Mouse (Mus musculus): Measurements from ENCODE around the gene Plppr1. TPM values are rescaled to one million over a fixed set of nuclear protein-coding genes. Genes with fewer than 3 reads are reported as not detected.
"Not testable (repeated sequence)": the region's sequence is repeated elsewhere in the genome, so short reads cannot be mapped to it uniquely, and the experiment has no call there.

The Plppr1 gene
- total RNA-seq, 2 experiments from 2014 or later = not detected

DNA sequence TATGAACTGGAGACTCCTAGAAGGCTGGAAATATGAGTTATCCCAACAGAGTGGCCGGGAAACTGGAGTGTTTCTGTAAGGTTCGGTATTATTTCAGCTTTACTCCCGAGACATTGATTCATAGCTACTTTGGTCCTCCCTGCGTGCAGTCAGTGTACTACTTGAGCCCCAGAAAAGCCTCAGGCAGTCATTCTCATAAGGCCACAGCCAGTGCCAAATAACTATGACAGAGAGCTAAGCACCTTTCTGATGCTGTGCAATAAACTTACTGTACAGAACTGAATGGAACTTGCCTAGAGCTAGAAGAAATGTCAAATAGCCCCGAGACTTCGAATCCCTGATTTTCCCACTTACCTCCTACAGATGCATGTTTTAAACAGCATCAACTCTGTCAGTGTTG lies 164.4 kb downstream of the Plppr1 start:
- intact Hi-C loops (cut with DNase I) = no loop called here
- DNase-seq = no peak

DNA sequence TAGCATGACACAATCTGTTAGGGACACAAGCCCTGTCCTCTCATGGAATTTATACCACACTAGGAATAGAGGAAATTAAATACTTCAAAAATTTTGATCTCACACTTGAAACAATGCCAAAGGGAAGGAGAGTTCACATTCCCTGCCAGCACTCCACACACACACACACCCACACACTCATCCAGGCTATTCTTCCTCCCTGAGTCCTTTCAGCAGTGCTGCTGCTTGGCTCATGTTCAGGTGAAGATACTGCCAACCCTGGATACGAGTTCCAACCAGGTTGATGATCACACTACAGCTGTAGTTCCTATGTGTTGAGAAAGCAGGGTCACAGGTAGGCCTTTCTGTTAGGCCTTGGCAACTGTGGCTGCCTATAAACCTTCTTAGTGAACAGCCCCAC lies 165.9 kb downstream of the Plppr1 start:
- DNase-seq = no peak
- intact Hi-C loops (cut with DNase I) = no loop called here

DNA sequence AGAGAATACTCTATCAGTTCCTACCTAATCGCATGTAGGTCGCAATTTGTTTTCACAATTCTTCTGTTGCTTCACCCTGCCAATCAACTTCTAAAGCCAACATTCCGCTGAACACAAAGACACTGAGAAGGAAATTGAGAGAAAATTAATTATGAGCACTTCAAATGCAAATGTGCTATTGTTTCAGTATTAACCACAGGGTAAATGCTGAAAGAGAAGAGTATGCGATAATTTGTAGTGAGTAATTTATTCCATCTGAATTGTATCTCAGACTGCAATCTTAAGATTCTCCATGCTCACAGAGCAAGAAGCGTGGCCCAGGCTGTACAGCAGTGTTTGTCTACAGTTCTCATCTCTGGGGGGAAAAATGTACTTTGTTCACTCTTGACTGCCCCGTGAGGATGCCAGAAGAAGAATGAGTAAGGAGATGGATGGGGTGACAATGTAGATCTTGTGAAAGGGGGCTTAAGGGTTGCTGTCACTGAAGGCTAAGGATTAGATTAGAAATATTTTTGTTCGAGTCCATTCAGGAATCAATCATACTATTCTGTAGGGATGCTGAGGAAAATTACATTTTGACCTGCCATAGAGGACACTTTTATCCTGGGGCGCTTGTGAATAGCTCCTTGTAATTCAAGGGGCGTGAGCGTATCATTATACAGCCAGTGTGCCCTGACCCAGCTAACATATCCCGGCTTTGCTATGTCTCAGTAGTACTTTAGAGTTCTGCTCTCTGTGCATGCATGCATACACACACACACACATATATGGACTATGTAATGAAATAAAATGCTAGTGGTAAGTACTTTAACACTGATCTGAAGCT lies 173.3 kb downstream of the Plppr1 start:
- DNase-seq = no peak
- intact Hi-C loops (cut with DNase I) = no loop called here

DNA sequence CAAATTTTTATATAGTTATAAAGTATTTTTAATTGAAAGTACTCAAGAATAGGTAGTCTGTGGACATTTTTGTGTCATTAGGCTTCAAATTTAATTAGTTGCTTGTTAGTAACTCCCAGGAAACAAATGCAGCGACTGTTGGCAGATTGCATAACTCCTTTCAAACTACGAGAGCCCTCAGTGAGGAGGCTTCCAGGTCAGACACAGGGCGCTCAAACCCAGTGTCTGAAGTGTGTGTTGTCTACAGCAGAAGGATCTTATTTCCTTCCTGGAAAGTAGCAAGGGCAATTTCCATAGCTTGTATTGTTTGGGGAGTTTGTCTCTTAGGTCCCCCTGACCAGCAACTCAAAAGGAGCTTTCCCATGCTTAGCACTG lies 173.9 kb downstream of the Plppr1 start:
- no peak for DNase-seq
- intact Hi-C loops (cut with DNase I) = no loop called here

DNA sequence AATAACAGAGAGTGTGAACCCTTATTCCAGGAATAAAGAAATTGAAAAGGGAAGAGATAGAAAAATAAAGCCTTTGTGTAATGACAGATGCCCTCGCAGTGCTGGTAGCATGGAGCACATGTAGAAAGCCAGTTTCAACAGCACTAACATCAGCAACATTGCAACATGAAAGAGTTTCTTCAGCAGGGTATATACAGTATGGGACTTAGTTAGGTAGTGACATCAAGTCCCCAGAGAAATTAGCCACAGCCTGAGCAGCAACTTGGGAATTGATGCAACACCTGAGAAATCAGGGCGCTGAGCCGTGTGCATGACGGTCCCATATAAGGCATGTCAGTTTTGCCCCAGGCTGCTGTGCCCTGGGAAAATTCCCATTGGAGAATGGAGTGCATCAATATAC lies 179.0 kb downstream of the Plppr1 start:
- intact Hi-C loops (cut with DNase I) = no loop called here
- no peak for DNase-seq

DNA sequence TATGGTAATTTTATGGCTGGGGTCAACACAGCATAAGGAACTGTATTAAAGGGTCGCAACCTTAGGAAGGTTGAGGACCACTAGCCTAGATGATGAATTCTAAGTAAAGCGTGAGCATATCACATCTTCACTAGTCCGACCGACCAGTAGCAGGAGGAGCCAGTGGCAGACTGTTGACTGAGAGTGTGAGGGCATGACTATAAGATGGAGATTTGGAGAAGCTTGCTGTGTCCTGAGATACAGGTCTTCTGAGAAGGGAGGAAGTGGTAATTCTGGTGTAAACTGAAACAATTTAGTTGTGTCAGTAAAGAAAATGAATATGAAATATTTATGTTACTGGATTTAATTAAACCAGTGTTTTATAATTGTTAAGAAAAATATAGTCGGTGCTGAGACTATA lies 180.4 kb downstream of the Plppr1 start:
- DNase-seq = no peak
- intact Hi-C loops (cut with DNase I) = no loop called here

DNA sequence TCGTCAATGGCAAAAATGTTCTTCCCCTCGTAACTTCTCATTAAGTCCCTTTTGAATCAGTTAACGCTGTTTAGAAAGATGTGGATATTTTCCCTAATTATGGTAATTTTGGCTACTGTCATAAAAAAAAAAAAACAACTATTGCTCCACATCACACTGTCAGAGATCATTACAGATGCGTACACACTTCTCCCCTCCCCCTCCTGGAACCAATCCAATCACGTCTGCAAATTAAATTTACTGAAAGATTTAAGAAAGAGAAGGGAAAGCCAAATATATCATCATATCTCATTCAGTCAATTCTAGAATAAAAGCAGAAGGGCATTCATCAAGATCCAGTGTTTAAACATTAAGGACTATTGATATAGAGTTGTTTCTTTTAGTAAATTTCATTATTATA lies 185.7 kb downstream of the Plppr1 start:
- DNase-seq = no peak
- intact Hi-C loops (cut with DNase I) = no loop called here

DNA sequence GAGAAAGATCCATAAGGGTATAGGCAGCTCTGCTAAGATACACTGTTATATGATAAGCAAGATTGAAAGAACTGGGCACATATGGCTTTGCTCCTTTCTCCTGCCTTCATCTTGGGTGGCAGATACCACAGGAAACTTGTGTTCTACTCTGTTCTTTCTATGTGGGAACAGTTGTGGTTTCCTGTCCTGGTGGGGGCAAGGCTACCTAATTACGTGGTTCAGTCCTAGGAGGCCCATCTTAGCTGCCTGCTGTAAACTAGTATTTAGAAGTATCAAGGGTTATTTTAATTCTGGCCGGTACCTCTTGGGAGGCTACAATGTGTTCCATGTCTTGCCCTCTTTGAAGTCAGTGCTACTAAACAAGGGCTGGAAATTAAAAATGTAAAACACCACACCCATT lies 186.2 kb downstream of the Plppr1 start:
- intact Hi-C loops (cut with DNase I) = no loop called here
- no peak for DNase-seq

DNA sequence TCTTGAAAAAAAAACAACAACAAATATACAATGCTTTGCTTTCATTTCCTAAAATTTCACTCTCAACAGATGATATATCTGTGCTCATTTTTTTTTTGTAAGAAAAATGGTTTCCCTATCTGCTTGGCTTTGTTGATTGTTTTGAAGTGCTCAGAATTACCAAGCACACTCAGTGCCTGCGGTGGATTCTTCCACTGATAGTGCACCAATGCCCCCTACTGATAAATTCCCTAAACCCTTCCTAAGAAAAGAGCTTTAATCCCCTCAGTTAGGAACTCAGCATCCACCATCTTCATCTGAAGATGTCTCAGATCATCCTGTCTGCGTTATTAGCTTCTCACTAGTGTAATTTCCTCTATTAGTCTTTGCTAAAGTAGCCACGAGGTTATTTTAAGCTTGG lies 192.2 kb downstream of the Plppr1 start:
- DNase-seq = no peak
- intact Hi-C loops (cut with DNase I) = loop anchor here (2.0 to 5.0 kb wide), 2 partner anchors 472 to 559 kb away; no protein-coding TSS in a partner anchor

DNA sequence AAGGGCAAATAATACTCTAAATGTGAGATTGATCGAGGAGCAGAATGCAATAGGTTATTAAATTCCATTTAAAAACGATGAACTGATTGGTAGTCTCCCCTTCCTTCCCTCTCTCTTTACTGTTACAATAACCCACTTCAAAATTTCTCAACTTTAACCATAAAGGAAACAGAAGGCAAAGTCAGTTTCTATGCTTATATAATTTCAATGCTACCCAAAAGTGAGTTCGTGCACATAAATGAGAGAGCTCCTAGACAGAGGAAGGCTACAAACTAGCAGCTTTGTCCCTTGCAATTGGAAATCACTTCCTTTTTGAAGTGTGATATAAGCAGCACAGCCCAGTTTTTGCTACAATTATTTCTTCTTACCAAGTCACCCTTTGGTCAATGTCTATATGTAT lies 193.1 kb downstream of the Plppr1 start:
- intact Hi-C loops (cut with DNase I) = loop anchor here (5.0 kb wide), 1 partner anchor 560 kb away; no protein-coding TSS in a partner anchor
- no peak for DNase-seq

DNA sequence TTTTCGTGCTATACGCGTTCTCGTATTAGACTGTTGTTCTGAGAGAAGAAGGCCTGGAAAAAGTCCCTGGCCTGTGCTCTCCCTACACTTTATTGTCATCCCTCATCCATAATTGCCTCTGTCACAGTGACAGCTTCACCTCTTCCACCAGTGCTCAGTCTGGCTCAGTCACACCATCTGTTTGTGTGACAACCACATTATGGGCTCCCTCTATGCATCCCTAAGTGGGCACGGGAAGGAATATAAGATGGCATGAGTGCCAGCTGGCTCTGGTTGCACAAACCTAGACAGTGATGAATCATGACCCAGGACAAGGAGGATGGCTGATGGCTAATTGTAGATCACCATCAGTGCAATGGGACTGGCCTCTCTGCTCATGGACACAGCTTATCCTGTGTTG lies 219.4 kb downstream of the Plppr1 start:
- no peak for DNase-seq

DNA sequence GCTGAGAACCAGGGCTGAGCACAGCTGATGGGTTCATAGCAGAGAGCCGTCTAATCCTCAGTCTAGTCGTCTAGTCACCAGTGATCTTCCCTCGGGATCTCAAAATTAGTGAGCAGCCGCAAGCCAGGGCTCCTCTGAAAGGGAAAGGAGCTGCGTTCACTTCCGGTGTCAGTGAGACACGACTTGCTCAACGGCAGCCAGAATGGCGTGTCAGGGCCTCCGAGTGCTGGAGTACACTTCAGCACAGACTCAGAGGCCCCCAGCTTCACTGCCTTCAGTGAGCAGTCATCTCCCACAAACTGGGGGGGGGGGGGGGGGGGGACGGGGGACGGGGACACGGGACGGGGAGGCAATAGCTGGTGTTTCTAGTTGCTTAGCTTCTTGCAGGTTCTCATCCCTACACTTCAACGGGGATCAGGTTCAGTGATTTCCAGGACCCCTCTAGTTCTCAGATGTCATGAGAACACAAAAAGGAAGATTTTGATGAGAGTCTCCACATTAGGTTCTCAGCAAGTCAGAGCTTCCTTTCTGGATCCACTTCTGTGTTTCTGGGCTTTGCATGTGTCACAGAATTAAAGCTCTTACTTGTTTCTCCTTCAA lies 225.7 kb downstream of the Plppr1 start:
- intact Hi-C loops (cut with DNase I) = no loop called here
- DNase-seq = no peak

More for the DNA sequence above, 219.4 kb downstream of the Plppr1 start:
- intact Hi-C loops (cut with DNase I) = no loop called here

DNA sequence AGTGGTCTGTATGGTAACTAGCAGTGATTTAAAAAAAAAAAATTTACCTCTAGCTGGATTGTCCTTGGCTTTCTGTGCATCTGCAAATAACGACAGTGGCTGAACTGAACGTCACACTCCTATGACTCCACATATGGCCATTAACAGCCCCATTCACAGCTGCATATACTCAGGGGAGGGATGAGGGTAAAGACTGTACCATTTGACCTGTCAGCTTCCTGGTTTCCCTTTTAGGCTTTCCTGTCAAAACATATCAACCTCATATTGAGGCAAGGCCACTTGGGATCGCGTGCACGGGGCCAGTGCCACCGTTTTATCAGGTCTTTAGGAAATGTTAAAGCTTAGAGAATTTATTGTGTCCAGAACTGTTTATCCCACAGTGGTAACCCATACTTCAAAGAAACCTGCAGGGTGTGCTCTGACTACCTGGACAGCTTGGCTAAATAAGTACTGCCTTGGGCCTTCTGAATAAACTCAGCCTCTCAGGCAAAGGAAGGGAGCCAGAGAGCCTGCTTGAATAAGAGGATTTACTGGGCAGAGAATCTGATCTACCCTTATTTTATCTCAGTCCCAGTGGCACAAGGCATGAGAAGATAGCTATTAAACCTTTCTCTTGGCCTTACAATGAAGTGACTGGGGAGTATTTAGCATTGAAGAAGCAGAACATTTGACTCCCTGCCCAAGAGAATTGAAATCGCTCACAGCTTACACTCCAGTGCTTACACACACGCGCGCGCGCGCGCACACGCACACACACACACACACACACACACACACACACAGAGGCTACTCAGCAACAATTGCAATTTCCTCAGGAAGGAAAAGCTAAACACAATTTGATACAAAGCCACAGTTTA lies 226.5 kb downstream of the Plppr1 start:
- intact Hi-C loops (cut with DNase I) = no loop called here

DNA sequence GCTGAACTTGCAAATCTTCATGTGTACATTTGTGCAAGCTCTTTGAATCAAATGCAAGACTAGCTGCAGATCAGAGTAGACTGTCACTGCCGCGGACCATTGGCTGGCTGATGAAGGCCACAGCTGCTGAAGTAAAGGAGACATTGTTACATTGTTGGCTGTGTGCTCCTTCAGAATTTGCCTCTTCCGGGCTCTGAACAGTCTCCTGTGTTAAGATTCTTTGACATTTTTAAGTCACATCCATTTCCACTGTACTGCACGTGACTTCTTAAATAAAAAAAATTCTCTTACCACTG lies 227.1 kb downstream of the Plppr1 start:
- DNase-seq = no peak
- intact Hi-C loops (cut with DNase I) = no loop called here

More for the DNA sequence above, 226.5 kb downstream of the Plppr1 start:
- no peak for DNase-seq

DNA sequence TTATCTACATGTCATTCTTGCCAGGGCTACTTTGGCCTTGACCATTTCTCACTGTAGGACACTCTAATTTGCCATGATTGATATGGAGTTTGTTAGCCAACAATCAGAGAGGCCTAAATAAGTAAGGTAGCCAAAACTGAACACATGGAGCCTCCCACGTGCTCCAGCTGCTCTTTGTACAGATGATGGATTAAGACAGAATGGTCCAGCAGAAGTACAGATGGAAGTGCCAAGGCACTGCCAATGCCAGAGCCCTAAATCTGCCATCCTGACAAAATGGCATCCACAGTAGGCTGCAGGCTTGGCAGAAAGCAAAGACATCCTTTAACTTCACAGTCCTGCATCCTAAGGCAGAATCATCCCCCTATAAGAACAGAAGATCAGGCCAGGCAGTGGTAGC lies 237.4 kb downstream of the Plppr1 start:
- DNase-seq = no peak
- intact Hi-C loops (cut with DNase I) = no loop called here

DNA sequence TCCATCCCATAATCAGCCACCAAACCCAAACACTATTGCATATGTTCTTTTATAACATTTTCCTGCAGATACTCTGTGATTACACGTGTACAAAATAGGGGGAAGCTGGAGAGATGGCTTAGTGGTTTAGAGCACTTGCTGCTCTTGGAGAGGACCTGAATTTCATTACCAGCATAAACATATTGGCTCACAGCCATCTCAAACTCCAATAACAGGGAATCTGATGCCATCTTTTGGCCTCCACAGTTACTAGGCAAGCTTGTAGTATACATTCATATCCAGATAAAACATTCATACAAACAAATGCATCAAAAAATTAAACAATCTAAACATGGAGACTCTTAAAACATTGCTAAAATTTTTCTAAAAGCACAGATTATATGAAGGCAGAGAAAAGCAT lies 240.5 kb downstream of the Plppr1 start:
- no peak for DNase-seq
- intact Hi-C loops (cut with DNase I) = no loop called here

DNA sequence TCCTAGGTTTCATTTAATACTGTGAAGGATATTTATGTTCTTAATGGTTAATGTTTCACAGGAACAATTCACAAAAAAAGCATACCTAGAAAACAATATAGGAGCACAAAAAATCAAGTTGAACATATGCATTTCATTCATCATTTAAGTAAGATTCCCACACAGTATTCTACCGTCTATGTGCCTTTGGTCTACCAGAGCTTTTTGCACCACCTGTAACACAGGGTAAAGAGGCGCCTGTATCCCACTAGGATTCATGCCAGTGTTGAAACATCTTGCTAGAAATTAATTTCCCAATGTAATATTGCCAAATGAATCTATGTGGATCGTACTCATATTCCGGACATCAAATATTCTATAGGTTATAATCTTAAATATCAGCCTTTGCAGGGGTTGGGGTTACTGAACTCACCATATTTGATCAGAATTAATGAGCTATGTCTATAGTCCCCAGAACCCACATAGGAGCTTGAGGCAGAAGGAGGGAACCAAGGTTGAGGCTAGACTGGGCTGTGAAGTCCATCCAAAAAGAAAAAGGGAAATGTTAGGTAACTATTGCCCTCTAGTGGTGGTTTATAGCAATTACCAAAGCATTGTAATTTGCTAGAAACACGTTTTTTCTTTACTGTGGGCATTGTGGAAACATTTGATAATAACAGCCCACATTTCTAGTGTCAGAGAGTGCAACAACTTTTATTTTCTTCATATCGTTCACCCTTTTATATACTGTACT lies 263.0 kb downstream of the Plppr1 start:
- intact Hi-C loops (cut with DNase I) = loop anchor here (1.0 to 5.0 kb wide), 2 partner anchors 545 to 631 kb away; no protein-coding TSS in a partner anchor
- DNase-seq = peak in 1 of 2 experiments; percentile 1

DNA sequence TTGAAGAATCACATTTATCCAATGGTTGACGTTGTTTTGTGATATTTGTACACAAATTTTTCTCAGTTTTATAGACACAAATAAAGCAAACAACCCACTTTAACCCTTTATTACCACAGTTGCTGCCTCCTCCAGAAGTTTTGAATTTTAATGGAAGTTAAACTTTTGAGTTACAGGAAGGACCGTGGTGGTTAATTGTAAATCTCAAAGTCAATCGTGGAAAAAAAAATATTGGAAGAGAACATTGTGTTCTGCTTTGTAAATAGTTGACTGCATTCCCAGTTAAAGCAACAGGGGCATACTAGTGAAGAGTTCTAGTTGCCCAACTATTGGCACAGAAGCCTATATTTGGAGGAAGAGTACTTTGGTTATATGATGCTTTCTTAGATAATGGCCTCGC lies 278.9 kb downstream of the Plppr1 start:
- intact Hi-C loops (cut with DNase I); DNase-seq: not testable (repeated sequence)

DNA sequence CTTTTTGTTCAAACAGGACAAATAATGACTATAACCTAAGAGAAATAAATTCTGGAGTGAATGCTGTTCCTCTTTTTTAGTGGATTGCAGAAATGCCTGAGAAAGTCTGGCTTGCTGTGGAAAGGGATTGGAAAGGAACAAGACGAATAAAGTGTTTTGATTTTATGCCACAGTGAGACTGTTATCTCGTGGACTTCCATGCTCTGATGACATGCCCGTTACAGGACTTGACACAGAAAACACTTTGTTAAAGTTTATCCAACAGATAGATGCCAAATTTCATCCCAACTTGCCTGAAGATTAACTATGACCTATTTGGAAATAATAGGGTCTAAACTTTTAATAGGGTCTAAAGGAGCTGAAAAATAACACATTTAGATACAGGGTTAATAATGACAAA lies 281.0 kb downstream of the Plppr1 start:
- intact Hi-C loops (cut with DNase I); DNase-seq: not testable (repeated sequence)

DNA sequence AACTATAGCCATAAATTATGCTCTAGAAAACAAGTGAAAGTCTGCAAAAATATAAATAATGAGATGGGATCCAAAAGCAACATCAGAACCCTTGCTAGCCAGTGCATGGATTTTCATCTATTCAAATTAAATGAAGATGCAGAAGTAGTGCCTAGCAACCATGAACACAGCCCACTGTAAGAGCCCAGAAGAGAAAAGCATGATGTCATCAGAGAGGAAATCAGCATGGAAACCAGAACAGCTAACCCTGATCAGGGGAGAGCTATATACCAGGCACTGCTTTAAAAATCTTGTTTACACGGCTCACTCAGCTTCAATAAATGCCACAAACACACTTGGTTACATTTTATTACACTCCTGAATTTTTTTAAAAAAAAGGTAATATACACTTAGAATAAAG lies 288.9 kb downstream of the Plppr1 start:
- DNase-seq; intact Hi-C loops (cut with DNase I): not testable (repeated sequence)

DNA sequence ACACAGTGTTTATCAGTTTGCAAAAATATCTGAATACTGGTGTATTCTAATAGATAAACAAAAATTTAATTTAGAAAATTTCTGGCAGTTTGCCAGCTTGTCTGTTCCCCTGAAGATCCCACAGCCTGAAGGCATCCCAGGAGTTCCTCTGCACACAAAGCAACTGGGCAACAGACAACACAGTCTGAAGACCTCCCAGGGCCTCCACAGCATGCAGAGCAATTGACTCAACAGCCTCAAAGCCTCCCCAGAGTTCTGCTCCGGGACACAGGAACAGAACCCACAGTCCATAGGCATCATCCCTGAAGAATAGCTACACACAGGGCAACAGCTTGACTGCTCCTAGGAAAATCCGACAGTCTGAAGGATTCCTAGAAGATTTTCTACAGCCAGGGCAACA lies 289.6 kb downstream of the Plppr1 start:
- no peak for DNase-seq
- intact Hi-C loops (cut with DNase I) = no loop called here
